In genomic region chr7:25786974-25787373, GRCm38 (mm10) we compare ENCODE assay signal across 11 mouse cellular contexts. TPM values are rescaled to one million over a fixed set of nuclear protein-coding genes. Genes with fewer than 3 reads are reported as not detected.
DNase-seq lines count a peak whose midpoint lies in the region; ATAC-seq lines count a peak whose summit lies in the region.
"Had no signal": no experiment of that assay in that cellular context is flagged by ENCODE, and none has a peak within 500 bp of the region (broad histone marks: within the 10 kb centered on the region; RNA-seq: fewer than 3 reads in every experiment).

No protein-coding gene starts in this region.

- no peaks in the 10 kb centered on the region for H3K27me3 ChIP-seq in kidney, embryonic 14.5 days (ENCODE audit: control insufficient read depth, insufficient read depth, low read length)
- H3K27me3 ChIP-seq in embryonic facial prominence, embryonic 14.5 days (replicated peaks; ENCODE audit: control insufficient read depth, insufficient read depth, low read length) = no peaks in the 10 kb centered on the region
- H3K27me3 ChIP-seq in limb, embryonic 15.5 days = no peaks in the 10 kb centered on the region

- H3K9me3 ChIP-seq in kidney, embryonic 14.5 days (ENCODE audit: control insufficient read depth, low read length) = no peaks in the 10 kb centered on the region
- H3K9me3 ChIP-seq in embryonic facial prominence, embryonic 14.5 days (ENCODE audit: control insufficient read depth, low read length) = no peaks in the 10 kb centered on the region
- no peaks in the 10 kb centered on the region for H3K9me3 ChIP-seq in limb, embryonic 15.5 days
- H3K9me3 ChIP-seq: liver, embryonic 15.5 days had no signal

- WGBS in kidney, embryonic 14.5 days = 58% methylated on average over 4 of the region's 4 CpGs
- WGBS in embryonic facial prominence, embryonic 14.5 days = 61% methylated on average over 4 of the region's 4 CpGs
- WGBS in limb, embryonic 15.5 days = 63% methylated on average over 4 of the region's 4 CpGs

- H3K4me3 ChIP-seq in kidney, embryonic 14.5 days (ENCODE audit: low read length) = peak overlapping the region; percentile 53; the same call in 1 of the 2 replicates
- H3K4me3 ChIP-seq in embryonic facial prominence, embryonic 14.5 days (ENCODE audit: low read depth, low read length) = peak overlapping the region; percentile 56
- H3K4me3 ChIP-seq in limb, embryonic 15.5 days = peak overlapping the region; percentile 68

- peaks cover 19% of the 10 kb centered on the region for H3K4me1 ChIP-seq in kidney, embryonic 14.5 days (ENCODE audit: control insufficient read depth, insufficient read depth, low read length)
- H3K4me1 ChIP-seq in embryonic facial prominence, embryonic 14.5 days (ENCODE audit: control insufficient read depth, insufficient read depth, low read length) = peaks cover 25% of the 10 kb centered on the region
- H3K4me1 ChIP-seq in limb, embryonic 15.5 days = peaks cover 48% of the 10 kb centered on the region

- H3K27ac ChIP-seq in kidney, embryonic 14.5 days (ENCODE audit: low read depth, low read length) = no peak overlapping the region
- H3K27ac ChIP-seq in embryonic facial prominence, embryonic 14.5 days (replicated peaks; ENCODE audit: low read depth, low read length) = no peak overlapping the region
- no peak overlapping the region for H3K27ac ChIP-seq in limb, embryonic 15.5 days
- H3K27ac ChIP-seq: liver, embryonic 15.5 days had no signal

- peak overlapping the region; percentile 82 for H3K4me2 ChIP-seq in kidney, embryonic 14.5 days (replicated peaks; ENCODE audit: low read depth, low read length)
- peak overlapping the region; percentile 81 for H3K4me2 ChIP-seq in embryonic facial prominence, embryonic 14.5 days (ENCODE audit: low read depth, low read length)
- H3K4me2 ChIP-seq in limb, embryonic 15.5 days = peak overlapping the region; percentile 76
- H3K4me2 ChIP-seq: liver, embryonic 15.5 days had no signal

- H3K9ac ChIP-seq in kidney, embryonic 14.5 days (ENCODE audit: low read depth, low read length) = peak overlapping the region; percentile 7; the same call in 1 of the 2 replicates
- peak overlapping the region; percentile 66; the same call in 1 of the 2 replicates for H3K9ac ChIP-seq in embryonic facial prominence, embryonic 14.5 days (ENCODE audit: low read depth, low read length)
- H3K9ac ChIP-seq in limb, embryonic 15.5 days = no peak overlapping the region
- H3K9ac ChIP-seq: liver, embryonic 15.5 days had no signal

- 0 out of 2 replicates have a peak, but pooled peaks cover 3% of the 10 kb centered on the region for H3K36me3 ChIP-seq in kidney, embryonic 14.5 days (ENCODE audit: control insufficient read depth, insufficient read depth, low read length)
- peaks cover 20% of the 10 kb centered on the region; the same call in 1 of the 2 replicates for H3K36me3 ChIP-seq in embryonic facial prominence, embryonic 14.5 days (ENCODE audit: control insufficient read depth, insufficient read depth, low read length)
- peaks cover 13% of the 10 kb centered on the region; the same call in 1 of the 2 replicates for H3K36me3 ChIP-seq in limb, embryonic 15.5 days
- H3K36me3 ChIP-seq: liver, embryonic 15.5 days had no signal

- no peak; the same call in 1 of the 2 replicates for ATAC-seq in kidney, embryonic 14.5 days (ENCODE audit: low FRiP score, low TSS enrichment)
- no peak for ATAC-seq in embryonic facial prominence, embryonic 14.5 days (ENCODE audit: low read depth)
- no peak for ATAC-seq in limb, embryonic 15.5 days (ENCODE audit: insufficient number of reproducible peaks, low FRiP score, low TSS enrichment, low read depth)
- ATAC-seq: inflammation-experienced regulatory T-cells, adult 6 months had no signal

- no peak for DNase-seq in kidney, adult 8-10 months
- DNase-seq in NIH3T3 (ENCODE audit: low read depth) = peak; percentile 24
- DNase-seq in embryonic facial prominence, embryonic 14.5 days (ENCODE audit: low spot score) = no peak
- no peak for DNase-seq in cerebellum, adult 8-10 months
- DNase-seq in adrenal gland, adult (ENCODE audit: inconsistent age in 2 of 2, low spot score in 1 of 2) = no peak
- no peak for DNase-seq in layer of hippocampus, adult 11-12 months (ENCODE audit: low spot score)
- DNase-seq: thymus, postnatal 14 days had no signal

RNA-seq across cellular contexts. Expression of gene Axl, which starts 1.5 kb away (rescaled TPM):
- 75.3 and 75.5 TPM in 2 replicates for polyA plus RNA-seq in kidney, embryonic 14.5 days (2014; fragmentation: Nextera tagmentation; extraction: Ambion mirVana)
- polyA plus RNA-seq in embryonic facial prominence, embryonic 14.5 days (2014; fragmentation: Nextera tagmentation; extraction: Ambion mirVana) = 114 and 116 TPM in 2 replicates
- 131 and 133 TPM in 2 replicates for polyA plus RNA-seq in limb, embryonic 15.5 days (2015; fragmentation: Nextera tagmentation; extraction: Ambion mirVana)

RNA-seq across cellular contexts. Expression of gene Cyp2s1, which starts 29.7 kb away (rescaled TPM):
- polyA plus RNA-seq in kidney, embryonic 14.5 days (2014; fragmentation: Nextera tagmentation; extraction: Ambion mirVana) = 9.3 and 13.4 TPM in 2 replicates
- polyA plus RNA-seq in embryonic facial prominence, embryonic 14.5 days (2014; fragmentation: Nextera tagmentation; extraction: Ambion mirVana) = 4.1 TPM in 2 replicates
- polyA plus RNA-seq in limb, embryonic 15.5 days (2015; fragmentation: Nextera tagmentation; extraction: Ambion mirVana) = 3.0 and 3.9 TPM in 2 replicates

RNA-seq across cellular contexts. Expression of gene Hnrnpul1, which starts 32.4 kb away (rescaled TPM):
- 65.6 and 86.2 TPM in 2 replicates for polyA plus RNA-seq in kidney, embryonic 14.5 days (2014; fragmentation: Nextera tagmentation; extraction: Ambion mirVana)
- polyA plus RNA-seq in embryonic facial prominence, embryonic 14.5 days (2014; fragmentation: Nextera tagmentation; extraction: Ambion mirVana) = 65.9 and 71.9 TPM in 2 replicates
- polyA plus RNA-seq in limb, embryonic 15.5 days (2015; fragmentation: Nextera tagmentation; extraction: Ambion mirVana) = 46.3 and 53.7 TPM in 2 replicates
